Mouse (Mus musculus) CH12.LX (cell line): ENCODE measurements around the gene Padi6. TPM values are rescaled to one million over a fixed set of nuclear protein-coding genes. Genes with fewer than 3 reads are reported as not detected.

ENCODE experiments used
- DNase-seq: peaks from one replicate; pipeline ENCODE4 v3.0.0-alpha.2; 2013; ENCODE audit errors: extremely low read depth
- H3K27ac ChIP-seq: 2 replicates; pipeline ENCODE4 v1.5.1; 2012; ENCODE audit warnings: low read depth, mild to moderate bottlenecking, control low read depth, moderate library complexity; ENCODE audit not compliant: insufficient read depth
- H3K27me3 ChIP-seq: replicated peaks from 2 replicates; pipeline ENCODE3; 2012; ENCODE audit warnings: inconsistent platforms
- H3K36me3 ChIP-seq, 2 experiments: replicated peaks in 1 of 2; 2 replicates each; pipeline versions ENCODE3 to v1.6.1; 2012; ENCODE audit warnings: inconsistent platforms in 1 of 2, low read length in 1 of 2, mild to moderate bottlenecking in 1 of 2, mixed read lengths in 1 of 2, moderate library complexity in 1 of 2; ENCODE audit not compliant: control insufficient read depth in 1 of 2, insufficient read depth in 1 of 2
- H3K4me1 ChIP-seq, 2 experiments: 2 replicates each; pipeline ENCODE4 v1.6.1; 2012; ENCODE audit warnings: inconsistent platforms in 1 of 2, moderate library complexity in 1 of 2; ENCODE audit not compliant: insufficient read depth in 2 of 2, control insufficient read depth in 1 of 2
- H3K4me2 ChIP-seq: 2 replicates; pipeline ENCODE4 v1.6.1; 2012; ENCODE audit warnings: low read depth, mild to moderate bottlenecking, control low read depth; ENCODE audit not compliant: poor library complexity, insufficient read depth, severe bottlenecking
- H3K4me3 ChIP-seq, 3 experiments: fragments of 150-350 bp in 1 of 3; sonication (generic) in 1 of 3; replicated peaks in 1 of 3; 2 replicates each; pipeline versions ENCODE3 to v1.5.1; 2011 to 2012; ENCODE audit warnings: low read depth in 2 of 3, low read length in 2 of 3, mild to moderate bottlenecking in 2 of 3, moderate library complexity in 2 of 3, control low read depth in 1 of 3, improper control_type of control experiment in 1 of 3, inconsistent platforms in 1 of 3, mixed read lengths in 1 of 3; ENCODE audit not compliant: poor library complexity in 1 of 3
- H3K79me2 ChIP-seq: replicated peaks from 2 replicates; pipeline ENCODE4 v1.6.1; 2012; ENCODE audit warnings: mild to moderate bottlenecking, moderate library complexity; ENCODE audit not compliant: control insufficient read depth, poor library complexity, insufficient read depth, severe bottlenecking; ENCODE audit errors: extremely low read depth
- H3K9ac ChIP-seq: 2 replicates; pipeline ENCODE4 v1.6.1; 2012; ENCODE audit warnings: low read depth, mild to moderate bottlenecking, control low read depth, moderate library complexity; ENCODE audit not compliant: insufficient read depth
- H3K9me3 ChIP-seq: replicated peaks from 2 replicates; pipeline ENCODE3; 2012; ENCODE audit warnings: low read length, inconsistent platforms, mixed read lengths
- BHLHE40 ChIP-seq: IDR thresholded peaks from 2 replicates; pipeline ENCODE4 v1.6.1; 2011; ENCODE audit warnings: mild to moderate bottlenecking, low read depth, low read length, improper control_type of control experiment
- CHD1 ChIP-seq: IDR thresholded peaks from 2 replicates; pipeline ENCODE4 v1.6.1; 2012; ENCODE audit warnings: low read depth, low read length, improper control_type of control experiment, inconsistent platforms
- CHD2 ChIP-seq: IDR thresholded peaks from 2 replicates; pipeline ENCODE4 v1.6.1; 2011; ENCODE audit warnings: low read length, improper control_type of control experiment
- CTCF ChIP-seq, 2 experiments: IDR thresholded peaks in 1 of 2; conservative IDR thresholded peaks in 1 of 2; 2 replicates each; pipeline ENCODE4 v1.5.1; 2011 to 2012; ENCODE audit warnings: low read depth in 2 of 2, low read length in 2 of 2, improper control_type of control experiment in 1 of 2, inconsistent platforms in 1 of 2, mild to moderate bottlenecking in 1 of 2, moderate library complexity in 1 of 2
- E2F4 ChIP-seq: IDR thresholded peaks from 2 replicates; pipeline ENCODE4 v1.6.1; 2011; ENCODE audit warnings: low read depth, low read length, improper control_type of control experiment; ENCODE audit not compliant: insufficient replicate concordance
- EP300 ChIP-seq: IDR thresholded peaks from 2 replicates; pipeline ENCODE4 v1.6.1; 2011; ENCODE audit warnings: low read length, improper control_type of control experiment
- HCFC1 ChIP-seq: IDR thresholded peaks from 2 replicates; pipeline ENCODE4 v1.6.1; 2012; ENCODE audit warnings: low read depth, mild to moderate bottlenecking, inconsistent platforms, low read length, improper control_type of control experiment
- IRF4 ChIP-seq: IDR thresholded peaks from 2 replicates; pipeline ENCODE4 v1.6.1; 2014; ENCODE audit warnings: low read depth, mild to moderate bottlenecking, inconsistent platforms, low read length, improper control_type of control experiment
- JUN ChIP-seq: IDR thresholded peaks from 2 replicates; pipeline ENCODE4 v1.6.1; 2011; ENCODE audit warnings: low read depth, mild to moderate bottlenecking, low read length, improper control_type of control experiment, moderate library complexity; ENCODE audit not compliant: insufficient read depth
- MAFK ChIP-seq: IDR thresholded peaks from 2 replicates; pipeline ENCODE4 v1.6.1; 2011; ENCODE audit warnings: low read length, improper control_type of control experiment; ENCODE audit not compliant: insufficient replicate concordance
- MEF2A ChIP-seq: IDR thresholded peaks from 2 replicates; pipeline ENCODE4 v1.6.1; 2014; ENCODE audit warnings: low read depth, mild to moderate bottlenecking, inconsistent platforms, low read length, improper control_type of control experiment, borderline replicate concordance
- MXI1 ChIP-seq: IDR thresholded peaks from 2 replicates; pipeline ENCODE4 v1.6.1; 2011; ENCODE audit warnings: mild to moderate bottlenecking, low read depth, low read length, improper control_type of control experiment
- MYC ChIP-seq: IDR thresholded peaks from 2 replicates; pipeline ENCODE4 v1.6.1; 2011; ENCODE audit warnings: low read depth, mild to moderate bottlenecking, improper control_type of control experiment, low read length
- NELFE ChIP-seq: IDR thresholded peaks from 2 replicates; pipeline ENCODE4 v1.6.1; 2011; ENCODE audit warnings: low read depth, low read length, improper control_type of control experiment
- NRF1 ChIP-seq: IDR thresholded peaks from 2 replicates; pipeline ENCODE4 v1.6.1; 2014; ENCODE audit warnings: low read depth, mild to moderate bottlenecking, inconsistent platforms, low read length, improper control_type of control experiment, moderate library complexity
- PAX5 ChIP-seq: IDR thresholded peaks from 2 replicates; pipeline ENCODE4 v1.6.1; 2012; ENCODE audit warnings: low read length, inconsistent platforms, mixed read lengths
- RAD21 ChIP-seq: IDR thresholded peaks from 2 replicates; pipeline ENCODE4 v1.6.1; 2011; ENCODE audit warnings: low read depth, mild to moderate bottlenecking, low read length, improper control_type of control experiment, moderate library complexity
- RCOR1 ChIP-seq: conservative IDR thresholded peaks from 2 replicates; pipeline ENCODE4 v1.6.1; 2012; ENCODE audit warnings: low read depth, mild to moderate bottlenecking, inconsistent platforms, low read length, improper control_type of control experiment
- SMC3 ChIP-seq: IDR thresholded peaks from 2 replicates; pipeline ENCODE4 v1.6.1; 2011; ENCODE audit warnings: low read depth, low read length, improper control_type of control experiment
- TBP ChIP-seq: conservative IDR thresholded peaks from 2 replicates; pipeline ENCODE4 v1.6.1; 2011; ENCODE audit warnings: low read depth, low read length, improper control_type of control experiment
- TCF12 ChIP-seq: IDR thresholded peaks from 2 replicates; pipeline ENCODE4 v1.6.1; 2014; ENCODE audit warnings: low read depth, mild to moderate bottlenecking, inconsistent platforms, low read length, improper control_type of control experiment
- USF2 ChIP-seq: conservative IDR thresholded peaks from 2 replicates; pipeline ENCODE4 v1.6.1; 2011; ENCODE audit warnings: low read depth, low read length, improper control_type of control experiment
- ZMIZ1 ChIP-seq: IDR thresholded peaks from 2 replicates; pipeline ENCODE4 v1.6.1; 2012; ENCODE audit warnings: low read depth, mild to moderate bottlenecking, inconsistent platforms, low read length, improper control_type of control experiment
- dilution Hi-C: fragments of 300-500 bp; cut with MboI; formaldehyde crosslinking; loops from 2 replicates; pipeline ENCODE4 v1.14.3; 2020; ENCODE audit warnings: low sequenced_read_pairs; ENCODE audit not compliant: extremely low pct_unique_long_range_greater_than_20kb, extremely low pct_ligation_motif_present
- in situ Hi-C: fragments of 300-500 bp; cut with MboI; formaldehyde crosslinking; loops from 3 replicates; pipeline ENCODE4 v1.14.3; 2019; ENCODE audit warnings: low sequenced_read_pairs, low pct_ligation_motif_present, low pct_unique_long_range_greater_than_20kb, mixed read lengths
- polyA plus RNA-seq: library from polyadenylated mRNA; unstranded; fragments of >175 nt; gene quantifications from 2 replicates; pipeline ENCODE4 v1.2.1, GENCODE M21; 2012; ENCODE audit warnings: low read depth; ENCODE audit not compliant: insufficient read length
- total RNA-seq, 2 experiments: library from RNA; depleted of rRNA; stranded (reverse); fragments of 300-350 nt in 1 of 2; fragments of >200 nt in 1 of 2; gene quantifications; 2 replicates each; pipeline ENCODE4 v1.2.3; 2012 to 2014

Padi6 gene
- total and polyA plus RNA-seq, 3 experiments, result not detected

DNA sequence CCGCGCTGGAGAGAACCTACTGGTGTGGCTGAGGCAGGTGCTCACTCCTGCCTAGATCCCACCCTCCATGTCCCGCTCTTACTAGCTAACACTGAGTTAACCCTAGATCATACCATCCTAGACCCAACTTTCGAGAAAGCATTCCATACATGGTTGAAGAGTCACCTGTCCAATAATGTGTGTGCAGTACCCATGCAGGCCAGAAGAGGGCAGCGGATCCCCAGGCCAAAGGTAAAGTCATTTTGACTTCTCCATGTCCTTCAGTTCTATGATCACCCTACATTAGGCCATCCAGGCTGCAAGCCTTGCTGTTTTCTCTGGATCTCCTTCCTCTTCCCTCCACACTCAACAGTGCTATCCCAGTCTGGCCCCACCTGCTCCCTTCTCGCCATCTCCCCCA lies 46.5 kb upstream of the Padi6 start:
- dilution Hi-C loops, result no loop called here
- Histone ChIP-seq H3K9me3 (peaks cover 20% of the 10 kb centered on the region), H3K27me3 (peaks cover 35% of the 10 kb centered on the region), H3K79me2 (no peaks in the 10 kb centered on the region), H3K36me3 (no peaks in the 10 kb centered on the region), H3K9ac (no peak overlapping the region), H3K27ac (no peak overlapping the region), H3K4me2 (no peak overlapping the region), H3K4me3 (no peak overlapping the region), H3K4me1 (no peaks in the 10 kb centered on the region)
- in situ Hi-C loops, result loop anchor here (5.0 kb wide), 1 partner anchor 118 kb away; the partner anchor contains the start of gene Padi2
- peak; percentile 79 to 94 for TF ChIP-seq CTCF (conservative IDR thresholded peaks at IDR 0.05 in 1 of 2, IDR thresholded peaks at IDR 0.05 in 1 of 2; ENCODE audit: low read depth in 2 of 2, low read length in 2 of 2)
- TF ChIP-seq JUN, result no peak
- no peak for TF ChIP-seq IRF4
- no peak for TF ChIP-seq E2F4
- no peak for TF ChIP-seq HCFC1
- peak; percentile 75 for TF ChIP-seq RAD21
- peak; percentile 80 for TF ChIP-seq SMC3
- peak; percentile 45 for DNase-seq

DNA sequence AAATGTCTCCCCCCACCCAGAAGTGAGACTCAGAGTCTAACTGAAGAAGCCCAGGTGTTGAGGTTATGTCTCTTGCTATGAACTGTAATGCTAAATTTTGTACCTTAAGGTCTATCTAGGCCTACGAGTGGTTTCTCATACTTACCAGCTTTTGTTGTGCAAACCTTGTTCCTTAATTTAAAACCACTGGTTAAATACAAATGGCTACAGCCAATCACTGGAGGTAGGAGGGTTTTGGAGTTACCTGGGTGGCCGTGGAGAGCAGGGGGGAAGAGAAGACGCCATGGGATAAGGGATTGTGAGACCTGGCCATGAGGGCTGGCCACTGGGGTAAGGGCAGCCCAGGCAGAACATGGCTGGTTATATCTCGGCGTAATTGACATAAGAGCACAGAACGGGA lies 45.8 kb upstream of the Padi6 start:
- Histone ChIP-seq H3K79me2 (no peaks in the 10 kb centered on the region), H3K4me2 (no peak overlapping the region), H3K9ac (no peak overlapping the region), H3K9me3 (peaks cover 20% of the 10 kb centered on the region)
- no peak for DNase-seq
- in situ Hi-C loops, result loop anchor here (5.0 kb wide), 1 partner anchor 119 kb away; the partner anchor contains the start of gene Padi2
- no peak for TF ChIP-seq NELFE
- no peak for TF ChIP-seq MYC
- TF ChIP-seq IRF4, result no peak
- TF ChIP-seq TCF12, result no peak
- no peak for TF ChIP-seq JUN
- no peak for TF ChIP-seq SMC3
- TF ChIP-seq RCOR1, result no peak
- no peak for TF ChIP-seq EP300
- no peak for TF ChIP-seq NRF1
- TF ChIP-seq CHD1, result no peak
- no peak for TF ChIP-seq PAX5
- TF ChIP-seq MXI1, result no peak
- TF ChIP-seq USF2, result no peak
- no peak for TF ChIP-seq TBP
- no peak for TF ChIP-seq MAFK
- no peak for TF ChIP-seq CTCF (conservative IDR thresholded peaks at IDR 0.05 in 1 of 2, IDR thresholded peaks at IDR 0.05 in 1 of 2; ENCODE audit: low read depth in 2 of 2, low read length in 2 of 2)
- no peak for TF ChIP-seq MEF2A
- TF ChIP-seq CHD2, result no peak
- no peak for TF ChIP-seq ZMIZ1
- no peak for TF ChIP-seq BHLHE40
- TF ChIP-seq, all 38 proteins: peak for 0
- dilution Hi-C loops, result no loop called here
- H3K4me3 ChIP-seq, result no peak overlapping the region
- peaks cover 33% of the 10 kb centered on the region for H3K27me3 ChIP-seq
- H3K4me1 ChIP-seq, result no peaks in the 10 kb centered on the region
- no peaks in the 10 kb centered on the region for H3K36me3 ChIP-seq
- no peak overlapping the region for H3K27ac ChIP-seq
